Mouse (Mus musculus) bone marrow, adult 2 months (tissue): ENCODE data around the gene Gm340. TPM values are rescaled to one million over a fixed set of nuclear protein-coding genes. Genes with fewer than 3 reads are reported as not detected.

Source experiments
- H3K27ac ChIP-seq: fragments of 200-500 bp; 2 replicates; pipeline ENCODE4 v1.5.1; 2012; ENCODE audit warnings: low read depth, mild to moderate bottlenecking, control low read depth, inconsistent platforms, low read length; ENCODE audit not compliant: control insufficient read depth, poor library complexity, insufficient read depth
- H3K4me1 ChIP-seq: fragments of 200-500 bp; 2 replicates; pipeline ENCODE4 v1.6.1; 2011; ENCODE audit warnings: low read length; ENCODE audit not compliant: control insufficient read depth, insufficient read depth
- H3K4me3 ChIP-seq: fragments of 200-500 bp; replicated peaks from 2 replicates; pipeline ENCODE3; 2011; ENCODE audit warnings: mild to moderate bottlenecking, low read depth, low read length, control low read depth; ENCODE audit not compliant: control insufficient read depth
- CTCF ChIP-seq: fragments of 200-500 bp; IDR thresholded peaks from 2 replicates; pipeline ENCODE4 v1.5.1; 2011; ENCODE audit warnings: low read length, control low read depth; ENCODE audit not compliant: control insufficient read depth, insufficient read depth
- POLR2A ChIP-seq: fragments of 200-500 bp; IDR thresholded peaks from 2 replicates; pipeline ENCODE4 v1.6.1; 2011; ENCODE audit warnings: low read depth, mild to moderate bottlenecking, control low read depth, low read length, borderline replicate concordance; ENCODE audit not compliant: control insufficient read depth
- WGBS: fragments of 180-500 bp; shearing (Covaris S2); methylation state at CpG from one replicate; pipeline ENCODE4 v1.1.7; 2018; 5-methylcytosine and 5-hydroxymethylcytosine counted together
- polyA plus RNA-seq: library from polyadenylated mRNA; stranded (reverse); fragments of >200 nt; gene quantifications from 2 replicates; pipeline ENCODE4 v1.2.4, GENCODE M21; 2011; ENCODE audit warnings: low replicate concordance; ENCODE audit not compliant: missing spikeins, insufficient read depth, insufficient read length

Gm340 gene
- 4.7 and 10.7 TPM in 2 replicates for polyA plus RNA-seq

DNA sequence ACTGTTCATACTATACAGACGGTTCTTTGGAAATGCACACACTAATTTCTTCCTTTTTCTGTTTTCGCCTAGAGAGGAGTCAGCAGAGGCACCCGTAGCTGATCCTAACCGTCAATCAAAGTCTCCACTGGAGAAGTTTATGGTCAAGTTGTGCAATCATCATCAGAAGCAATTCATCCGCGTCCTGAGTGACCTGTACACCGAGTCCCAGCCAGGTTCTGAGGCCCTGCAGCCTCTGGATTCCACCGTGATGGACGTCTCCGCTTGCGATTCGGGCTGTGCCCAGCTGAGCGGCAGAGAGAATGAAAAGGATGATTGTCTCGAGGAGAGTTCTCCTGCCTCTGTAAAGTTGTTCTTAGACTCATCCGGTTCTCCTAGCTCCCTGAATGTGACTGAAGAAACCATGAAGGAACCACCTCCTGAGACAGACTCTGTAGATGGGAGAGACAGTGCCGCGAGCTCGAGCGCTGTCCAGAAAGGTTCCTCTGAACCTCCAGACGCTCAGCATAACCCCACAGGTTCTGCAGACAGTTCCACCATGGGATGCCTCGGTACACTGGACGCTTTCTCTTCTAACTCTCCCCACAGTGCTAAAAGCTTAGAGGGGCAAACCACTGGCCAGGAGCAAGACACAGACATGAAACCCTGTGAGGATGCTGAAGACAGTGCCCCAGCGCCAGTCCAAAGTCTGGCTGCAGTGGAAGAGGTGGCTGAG is at the start of gene Gm340:
Gene Gm340 (plus strand): TSS at position 665 of the 715 bp plus-strand sequence.
- no peaks in the 10 kb centered on the region for H3K4me1 ChIP-seq
- H3K27ac ChIP-seq: no peak within 1 kb of the TSS
- TF ChIP-seq POLR2A: no peak
- no peak for TF ChIP-seq CTCF
- no peak within 1 kb of the TSS for H3K4me3 ChIP-seq
- WGBS: 83% methylated on average over 23 of the region's 23 CpGs

DNA sequence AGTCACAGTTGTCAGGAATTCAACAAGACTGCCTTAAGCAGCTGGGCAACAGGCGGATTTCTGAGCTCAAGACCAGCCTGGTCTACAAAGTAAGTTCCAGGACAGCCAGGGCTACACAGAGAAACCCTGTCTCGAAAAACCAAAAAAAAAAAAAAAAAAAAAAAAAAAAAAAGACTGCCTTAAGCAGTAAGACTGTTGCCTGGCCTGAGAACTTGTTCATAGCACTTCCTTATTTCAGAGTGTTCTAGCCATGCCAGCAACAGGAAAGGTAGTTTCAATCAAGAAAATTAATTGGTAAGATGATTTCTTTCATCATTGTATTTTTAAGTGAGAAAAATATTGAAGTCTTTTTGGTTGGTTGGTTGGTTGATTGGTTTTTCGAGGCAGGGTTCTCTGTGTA is 48.1 kb upstream of the Gm340 start:
- no peaks in the 10 kb centered on the region for H3K4me1 ChIP-seq
- H3K27ac ChIP-seq: no peak overlapping the region
- WGBS: 82% methylated on average over 3 of the region's 3 CpGs
- H3K4me3 ChIP-seq: no peak overlapping the region
- no peak for TF ChIP-seq POLR2A
- no peak for TF ChIP-seq CTCF

DNA sequence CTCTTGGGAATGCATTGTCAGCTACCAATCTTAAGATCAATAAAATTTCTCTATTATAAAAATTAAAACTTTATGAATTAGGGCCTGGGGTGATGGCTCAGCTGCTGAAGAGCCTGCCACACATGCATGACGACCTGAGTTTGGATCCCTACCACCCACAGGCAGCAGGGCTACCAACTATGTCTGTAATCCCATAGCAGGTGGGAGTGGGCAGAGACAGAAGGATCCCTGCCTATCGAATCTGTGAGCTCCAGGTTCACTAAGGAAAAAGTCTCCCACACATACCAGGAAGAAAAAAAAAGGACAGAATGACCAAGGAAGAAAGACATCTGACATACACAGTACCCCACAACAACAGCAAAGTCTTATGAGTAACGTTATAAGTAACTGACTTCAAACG is 25.2 kb upstream of the Gm340 start:
- H3K4me1 ChIP-seq: no peaks in the 10 kb centered on the region; the same call in 1 of the 2 replicates
- TF ChIP-seq POLR2A (no peak), CTCF (no peak)
- H3K4me3 ChIP-seq: no peak overlapping the region
- 85% methylated on average over 4 of the region's 4 CpGs for WGBS
- no peak overlapping the region for H3K27ac ChIP-seq

DNA sequence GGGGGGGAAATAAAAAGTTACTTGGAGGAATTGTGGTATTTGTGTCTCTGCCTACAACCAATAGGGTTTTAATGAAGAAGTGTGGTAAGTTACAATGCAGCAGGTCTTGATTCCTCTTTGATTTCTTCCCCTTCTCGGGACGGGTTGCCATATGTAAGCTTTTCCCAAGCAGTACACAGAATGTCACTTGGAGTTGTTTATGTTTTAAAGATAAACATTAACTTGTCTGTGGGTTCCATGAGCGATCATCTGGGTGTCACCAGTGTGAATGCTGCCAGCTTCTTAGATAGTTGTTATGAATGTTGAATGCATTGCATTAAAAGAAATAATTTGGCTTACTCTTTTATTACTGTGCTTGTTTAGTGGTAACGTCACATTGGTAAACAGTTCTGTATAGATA is 24.7 kb upstream of the Gm340 start:
- TF ChIP-seq CTCF (no peak), POLR2A (no peak)
- WGBS: 88% methylated on average over 4 of the region's 4 CpGs
- H3K4me3 ChIP-seq: no peak overlapping the region
- no peaks in the 10 kb centered on the region; the same call in 1 of the 2 replicates for H3K4me1 ChIP-seq
- H3K27ac ChIP-seq: no peak overlapping the region

DNA sequence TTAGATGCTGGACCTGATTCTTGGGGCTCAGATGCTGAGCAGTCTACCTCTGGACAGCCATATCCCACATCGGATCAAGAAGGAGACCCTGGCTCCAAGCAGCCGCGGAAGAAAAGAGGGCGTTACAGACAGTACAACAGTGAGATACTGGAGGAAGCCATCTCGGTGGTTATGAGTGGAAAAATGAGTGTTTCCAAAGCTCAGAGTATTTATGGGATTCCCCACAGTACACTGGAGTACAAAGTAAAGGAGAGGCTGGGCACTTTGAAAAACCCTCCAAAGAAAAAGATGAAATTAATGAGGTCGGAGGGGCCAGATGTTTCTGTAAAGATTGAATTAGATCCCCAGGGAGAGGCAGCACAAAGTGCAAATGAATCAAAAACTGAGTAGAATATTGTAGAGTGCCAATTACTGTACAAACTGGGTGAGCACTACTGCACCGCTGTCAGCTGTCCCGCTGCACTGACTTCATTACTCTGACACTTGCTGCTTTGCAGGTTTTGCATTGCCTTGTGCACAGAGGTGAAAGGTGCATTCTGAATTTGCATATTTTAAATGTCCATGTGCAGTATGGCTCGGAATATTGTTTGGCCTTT is 23.2 kb upstream of the Gm340 start:
- Histone ChIP-seq H3K4me1 (no peaks in the 10 kb centered on the region; the same call in 1 of the 2 replicates), H3K27ac (no peak overlapping the region), H3K4me3 (no peak overlapping the region)
- 93% methylated on average over 9 of the region's 9 CpGs for WGBS
- TF ChIP-seq CTCF: no peak
- TF ChIP-seq POLR2A: no peak

DNA sequence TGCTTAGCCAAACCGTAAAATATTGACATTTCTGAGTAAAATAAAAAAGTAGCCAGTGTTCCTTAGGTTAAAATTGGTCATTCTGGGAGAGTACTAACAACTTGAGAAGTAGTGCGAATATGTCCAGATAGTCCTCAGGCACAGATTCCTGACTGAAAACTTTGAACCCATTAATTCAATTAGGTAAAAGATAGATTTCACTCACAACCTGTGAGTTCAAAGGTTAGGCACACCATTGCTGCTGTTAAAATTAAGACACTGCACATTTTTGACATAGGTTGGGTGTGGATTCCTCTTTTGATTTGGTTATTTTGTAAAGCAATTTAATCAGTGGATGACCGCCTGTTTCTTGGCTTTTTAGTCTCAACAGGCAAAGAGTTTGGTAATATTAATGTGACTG is 21.3 kb upstream of the Gm340 start:
- WGBS: 82% methylated on average over 3 of the region's 3 CpGs
- Histone ChIP-seq H3K4me1 (no peaks in the 10 kb centered on the region; the same call in 1 of the 2 replicates), H3K4me3 (no peak overlapping the region), H3K27ac (no peak overlapping the region)
- no peak for TF ChIP-seq POLR2A
- no peak for TF ChIP-seq CTCF

DNA sequence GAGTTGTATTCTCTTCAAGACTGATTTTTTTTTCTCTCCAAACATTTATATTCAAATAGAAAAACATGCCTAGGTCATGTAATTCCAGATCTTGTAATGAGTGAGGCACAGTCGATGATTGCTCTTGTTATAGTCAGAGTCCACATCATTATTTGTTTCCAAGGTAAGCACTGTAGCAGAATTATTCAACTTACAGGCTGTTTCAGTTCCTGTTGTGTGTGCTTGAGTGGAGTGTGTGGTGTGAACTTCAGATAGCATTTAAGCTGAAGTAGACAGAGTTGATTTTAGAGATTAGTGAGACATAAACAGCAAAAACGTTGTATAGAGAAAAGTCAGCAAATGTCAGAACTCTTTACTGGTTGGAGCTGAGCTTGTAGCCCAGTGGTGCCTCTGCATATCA is 13.4 kb upstream of the Gm340 start:
- TF ChIP-seq CTCF: no peak
- no peak for TF ChIP-seq POLR2A
- 54% methylated on average over 2 of the region's 2 CpGs for WGBS

DNA sequence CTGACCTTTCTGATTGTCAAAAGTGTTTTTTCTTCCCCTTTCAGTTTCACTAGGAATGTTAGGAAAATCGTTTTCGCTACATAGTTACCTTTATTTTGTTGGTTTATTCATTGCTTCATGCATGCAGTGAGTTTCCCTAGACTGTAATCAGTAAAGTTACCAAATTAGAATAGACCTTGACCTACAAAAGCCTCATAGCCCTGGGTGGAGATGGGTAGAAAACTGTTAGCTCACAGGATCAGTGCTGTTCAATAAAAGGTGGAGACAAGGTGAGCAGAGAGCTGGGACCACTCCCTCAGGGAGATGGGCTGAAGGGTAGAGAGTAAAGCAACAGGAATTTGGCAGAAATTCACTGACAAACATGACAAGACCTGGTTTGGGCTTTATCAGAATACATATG is 8.5 kb upstream of the Gm340 start:
- Histone ChIP-seq H3K4me3 (no peak overlapping the region), H3K27ac (no peak overlapping the region), H3K4me1 (no peaks in the 10 kb centered on the region)
- WGBS: 85% methylated on average over 2 of the region's 2 CpGs
- TF ChIP-seq POLR2A (no peak), CTCF (no peak)

More for the DNA sequence above, 13.4 kb upstream of the Gm340 start:
- H3K4me3 ChIP-seq: no peak overlapping the region
- no peaks in the 10 kb centered on the region for H3K4me1 ChIP-seq
- no peak overlapping the region for H3K27ac ChIP-seq

DNA sequence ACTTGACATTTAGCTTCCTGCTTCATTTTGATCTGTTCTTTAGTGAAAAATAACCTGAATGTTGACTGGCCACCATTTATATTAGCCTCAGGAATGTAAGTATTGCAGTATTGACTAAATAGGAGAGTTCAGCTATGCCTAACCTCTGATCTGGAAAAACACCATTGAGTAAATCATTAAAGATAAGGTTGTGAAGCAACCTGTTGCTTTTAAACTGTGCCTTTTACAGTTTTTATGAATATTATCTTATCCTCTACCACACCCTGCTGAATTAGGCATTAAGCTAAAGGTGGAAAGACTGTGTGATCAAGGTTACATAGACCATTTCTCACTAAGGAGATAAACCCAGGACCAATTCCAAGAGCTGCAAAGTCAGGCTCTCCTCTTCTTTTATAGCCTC is 4.6 kb upstream of the Gm340 start:
- no peak overlapping the region for H3K27ac ChIP-seq

More for the DNA sequence above, 4.6 kb upstream of the Gm340 start:
- no peaks in the 10 kb centered on the region for H3K4me1 ChIP-seq
- H3K4me3 ChIP-seq: no peak overlapping the region
- no peak for TF ChIP-seq POLR2A
